24 mouse cellular contexts compared by ENCODE assay signal in the genomic region with DNA sequence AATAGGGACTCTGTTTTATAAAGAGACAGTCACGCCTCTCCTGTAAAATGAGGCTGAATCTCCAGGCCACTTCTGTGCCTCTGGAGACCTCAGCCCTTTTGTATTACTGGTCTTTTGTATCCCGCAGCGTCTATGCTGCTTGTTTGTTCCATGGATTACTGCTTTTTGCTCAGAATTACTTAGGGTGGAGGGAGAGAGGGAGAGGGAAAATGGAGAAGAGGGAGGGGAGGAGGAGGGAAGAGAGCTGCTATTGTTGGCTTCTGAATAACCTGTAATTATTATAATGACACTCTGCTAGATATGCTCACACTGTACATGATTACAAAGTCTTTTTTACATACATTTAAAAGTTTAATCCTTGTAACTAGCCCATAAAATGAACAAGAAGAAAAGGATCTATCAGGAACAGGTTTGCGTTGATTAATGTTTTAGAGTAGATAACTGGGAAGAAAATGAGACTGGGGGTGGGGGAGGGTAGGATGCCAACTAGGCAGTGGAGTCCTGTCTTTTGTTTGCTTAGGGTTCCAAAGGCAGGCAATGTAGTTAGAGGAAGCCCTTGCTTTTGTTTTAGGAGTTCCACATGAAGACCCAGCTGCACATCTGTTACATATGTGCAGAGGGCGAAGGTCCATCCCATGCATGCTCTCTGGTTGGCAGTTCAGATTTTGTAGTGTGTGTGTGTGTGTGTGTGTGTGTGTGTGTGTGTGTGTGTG.
A peak's percentile ranks its signal among the peaks of the same experiment; 100 is the strongest.
DNase-seq lines count a peak whose midpoint lies in the region; ATAC-seq lines count a peak whose summit lies in the region.
"Had no signal": no experiment of that assay in that cellular context is flagged by ENCODE, and none has a peak within 500 bp of the region (broad histone marks: within the 10 kb centered on the region; RNA-seq: fewer than 3 reads in every experiment).

No protein-coding gene starts in this region.

- no peak overlapping the region for H3K9ac ChIP-seq in hindbrain, embryonic 12.5 days
- no peak overlapping the region for H3K9ac ChIP-seq in forebrain, embryonic 13.5 days
- H3K9ac ChIP-seq in midbrain, embryonic 13.5 days (replicated peaks): no peak overlapping the region
- H3K9ac ChIP-seq: embryonic facial prominence, embryonic 15.5 days; hindbrain, embryonic 15.5 days; liver, postnatal 0 days; neural tube, embryonic 12.5 days; stomach, embryonic 15.5 days had no signal

- no peak overlapping the region for H3K27ac ChIP-seq in hindbrain, embryonic 12.5 days
- H3K27ac ChIP-seq in hindbrain, embryonic 10.5 days: no peak overlapping the region
- peak overlapping the region; percentile 57 for H3K27ac ChIP-seq in forebrain, embryonic 13.5 days
- no peak overlapping the region for H3K27ac ChIP-seq in midbrain, embryonic 13.5 days
- H3K27ac ChIP-seq: embryonic facial prominence, embryonic 15.5 days; hindbrain, embryonic 15.5 days; layer of hippocampus, adult 2 months; left cerebral cortex, adult 2 months; limb, embryonic 10.5 days; neural tube, embryonic 12.5 days; stomach, embryonic 15.5 days had no signal

- no peak for DNase-seq in hindbrain, embryonic 10.5 days (ENCODE audit: low spot score)
- DNase-seq in testis, postnatal 10 days (ENCODE audit: low spot score): no peak
- no peak for DNase-seq in right cerebral cortex, postnatal 10 days (ENCODE audit: low spot score in 2 of 2)
- DNase-seq in kidney, adult 9 months: no peak
- DNase-seq: adrenal gland, postnatal 36 days; cerebellum, adult 9-10 months; gastrocnemius, postnatal 36 days; kidney, postnatal 10 days; liver, postnatal 0 days; lung, postnatal 10 days; right cerebral cortex, postnatal 14 days; thymus, adult 2 months had no signal

- no peaks in the 10 kb centered on the region for H3K4me1 ChIP-seq in hindbrain, embryonic 12.5 days
- peaks cover 8% of the 10 kb centered on the region for H3K4me1 ChIP-seq in hindbrain, embryonic 10.5 days (replicated peaks)
- H3K4me1 ChIP-seq in forebrain, embryonic 13.5 days: no peaks in the 10 kb centered on the region
- 0 out of 2 replicates have a peak, but pooled peaks cover 2% of the 10 kb centered on the region for H3K4me1 ChIP-seq in midbrain, embryonic 13.5 days (replicated peaks)
- H3K4me1 ChIP-seq: embryonic facial prominence, embryonic 15.5 days; hindbrain, embryonic 15.5 days; limb, embryonic 10.5 days; neural tube, embryonic 12.5 days; stomach, embryonic 15.5 days had no signal

- peaks cover 14% of the 10 kb centered on the region; the same call in 1 of the 2 replicates for H3K27me3 ChIP-seq in hindbrain, embryonic 12.5 days
- H3K27me3 ChIP-seq in hindbrain, embryonic 10.5 days (ENCODE audit: insufficient read depth, poor library complexity, severe bottlenecking): peaks cover 56% of the 10 kb centered on the region
- no peaks in the 10 kb centered on the region for H3K27me3 ChIP-seq in forebrain, embryonic 13.5 days
- H3K27me3 ChIP-seq in midbrain, embryonic 13.5 days: peaks cover 2% of the 10 kb centered on the region; the same call in 1 of the 2 replicates
- H3K27me3 ChIP-seq: CH12.LX; embryonic facial prominence, embryonic 15.5 days; hindbrain, embryonic 15.5 days; neural tube, embryonic 12.5 days; stomach, embryonic 15.5 days had no signal

- ATAC-seq in hindbrain, embryonic 12.5 days (ENCODE audit: low FRiP score): peak; percentile 56
- ATAC-seq in forebrain, embryonic 13.5 days: peak; percentile 91
- ATAC-seq in midbrain, embryonic 13.5 days: peak; percentile 82
- ATAC-seq: intestine, postnatal 0 days; liver, postnatal 0 days had no signal

- WGBS in hindbrain, embryonic 12.5 days: 62% methylated on average over 5 of the region's 5 CpGs
- 65% methylated on average over 5 of the region's 5 CpGs for WGBS in hindbrain, embryonic 10.5 days
- 52% methylated on average over 5 of the region's 5 CpGs for WGBS in forebrain, embryonic 13.5 days
- 55% methylated on average over 5 of the region's 5 CpGs for WGBS in midbrain, embryonic 13.5 days

- no peaks in the 10 kb centered on the region for H3K36me3 ChIP-seq in hindbrain, embryonic 12.5 days
- no peaks in the 10 kb centered on the region for H3K36me3 ChIP-seq in hindbrain, embryonic 10.5 days
- no peaks in the 10 kb centered on the region for H3K36me3 ChIP-seq in forebrain, embryonic 13.5 days (ENCODE audit: poor library complexity, severe bottlenecking)
- H3K36me3 ChIP-seq in midbrain, embryonic 13.5 days: no peaks in the 10 kb centered on the region
- H3K36me3 ChIP-seq: embryonic facial prominence, embryonic 15.5 days; hindbrain, embryonic 15.5 days; limb, embryonic 10.5 days; neural tube, embryonic 12.5 days; stomach, embryonic 15.5 days had no signal

- H3K9me3 ChIP-seq in hindbrain, embryonic 12.5 days (replicated peaks): no peaks in the 10 kb centered on the region
- no peaks in the 10 kb centered on the region for H3K9me3 ChIP-seq in hindbrain, embryonic 10.5 days
- no peaks in the 10 kb centered on the region for H3K9me3 ChIP-seq in forebrain, embryonic 13.5 days (replicated peaks)
- no peaks in the 10 kb centered on the region for H3K9me3 ChIP-seq in midbrain, embryonic 13.5 days
- H3K9me3 ChIP-seq: embryonic facial prominence, embryonic 15.5 days; hindbrain, embryonic 15.5 days; limb, embryonic 10.5 days; neural tube, embryonic 12.5 days; stomach, embryonic 15.5 days had no signal

- no peak overlapping the region for H3K4me3 ChIP-seq in hindbrain, embryonic 12.5 days
- H3K4me3 ChIP-seq in hindbrain, embryonic 10.5 days: no peak overlapping the region
- H3K4me3 ChIP-seq in forebrain, embryonic 13.5 days: no peak overlapping the region
- H3K4me3 ChIP-seq in midbrain, embryonic 13.5 days (replicated peaks): no peak overlapping the region
- H3K4me3 ChIP-seq: embryonic facial prominence, embryonic 15.5 days; hindbrain, embryonic 15.5 days; layer of hippocampus, adult 2 months; left cerebral cortex, adult 2 months; limb, embryonic 10.5 days; neural tube, embryonic 12.5 days; stomach, embryonic 15.5 days had no signal

- no peak overlapping the region for H3K4me2 ChIP-seq in hindbrain, embryonic 12.5 days (replicated peaks)
- no peak overlapping the region for H3K4me2 ChIP-seq in forebrain, embryonic 13.5 days
- H3K4me2 ChIP-seq in midbrain, embryonic 13.5 days (replicated peaks): no peak overlapping the region
- H3K4me2 ChIP-seq: embryonic facial prominence, embryonic 15.5 days; hindbrain, embryonic 15.5 days; neural tube, embryonic 12.5 days; stomach, embryonic 15.5 days had no signal
